Mouse (Mus musculus) kidney, adult 9 months (tissue): ENCODE measurements at regions not wholly inside any gene's neighbourhood (a gene's known extent, or its start where the extent isn't known, plus 50 kb on each side); places are given as distances from the start of the nearest gene placed in this dataset.

Source experiments
- DNase-seq: peaks from one replicate; pipeline ENCODE4 v3.0.0; 2022

- DNase-seq: no peak
Measured at GRCm38 (mm10) chr5:126034846-126035245, 503.3 kb downstream of the Tmem132b start.

- DNase-seq: no peak
Measured at GRCm38 (mm10) chr5:126036686-126037085, 505.1 kb downstream of the Tmem132b start.

- DNase-seq: no peak
Measured at GRCm38 (mm10) chr5:126045761-126046160, 514.2 kb downstream of the Tmem132b start.

- DNase-seq: no peak
Measured at GRCm38 (mm10) chr5:126063644-126064043, 532.1 kb downstream of the Tmem132b start.

GRCm38 (mm10) chr5:126079281-126079838, 547.8 kb downstream of the Tmem132b start:
- no peak for DNase-seq

GRCm38 (mm10) chr5:126088251-126088914, 556.8 kb downstream of the Tmem132b start:
- DNase-seq: no peak

GRCm38 (mm10) chr5:126093196-126093595, 561.6 kb downstream of the Tmem132b start:
- DNase-seq: no peak

- no peak for DNase-seq
Measured at GRCm38 (mm10) chr5:126096616-126097261, 565.2 kb downstream of the Tmem132b start.

- no peak for DNase-seq
Measured at GRCm38 (mm10) chr5:126097262-126097628, 565.7 kb downstream of the Tmem132b start.

- DNase-seq: no peak
Measured at GRCm38 (mm10) chr5:126098433-126098832, 566.9 kb downstream of the Tmem132b start.

- no peak for DNase-seq
Measured at GRCm38 (mm10) chr5:126099931-126100330, 568.4 kb downstream of the Tmem132b start.

- DNase-seq: no peak
Measured at GRCm38 (mm10) chr5:126104464-126104863, 572.9 kb downstream of the Tmem132b start.

GRCm38 (mm10) chr5:126104883-126105282, 573.3 kb downstream of the Tmem132b start:
- no peak for DNase-seq

- DNase-seq: no peak
Measured at GRCm38 (mm10) chr5:126105446-126105845, 573.9 kb downstream of the Tmem132b start.

- no peak for DNase-seq
Measured at GRCm38 (mm10) chr5:126107020-126107419, 575.4 kb downstream of the Tmem132b start.

- no peak for DNase-seq
Measured at GRCm38 (mm10) chr5:126108837-126109236, 577.3 kb downstream of the Tmem132b start.

- no peak for DNase-seq
Measured at GRCm38 (mm10) chr5:126117291-126117690, 585.7 kb downstream of the Tmem132b start.

- no peak for DNase-seq
Measured at GRCm38 (mm10) chr5:126117906-126118521, 586.4 kb downstream of the Tmem132b start.

GRCm38 (mm10) chr5:126118731-126119130, 587.2 kb downstream of the Tmem132b start:
- no peak for DNase-seq

- DNase-seq: no peak
Measured at GRCm38 (mm10) chr5:126123216-126123615, 591.6 kb downstream of the Tmem132b start.

GRCm38 (mm10) chr5:126127486-126127885, 595.9 kb downstream of the Tmem132b start:
- DNase-seq: no peak

GRCm38 (mm10) chr5:126148908-126149307, 617.3 kb downstream of the Tmem132b start:
- DNase-seq: no peak

- DNase-seq: no peak
Measured at GRCm38 (mm10) chr5:126155216-126155880, 623.8 kb downstream of the Tmem132b start.
